Mouse (Mus musculus): Measurements from ENCODE around the gene Wdr73.
"Not testable (repeated sequence)": the region's sequence is repeated elsewhere in the genome, so short reads cannot be mapped to it uniquely, and the experiment has no call there.

Wdr73 gene

GRCm38 (mm10) chr7:80900944-80901501 is at the start of gene Wdr73:
Gene Wdr73 (minus strand): TSS chr7:80901269.
- ChIA-PET CTCF (interaction anchor here in 3 of 4 experiments (0.7 to 1.5 kb wide), 5 partner anchors 12 to 44 kb away, joined by 3 read pairs; no protein-coding TSS in a partner anchor), POLR2A (interaction anchor here (0.5 to 9.7 kb wide), 54 partner anchors 8 to 444 kb away, joined by 3 to 125 read pairs (median 4); partner anchors contain the start of genes Sec11a (in 2 of the 4), Alpk3 (in 1 of the 4), Rps17 (in 1 of the 4) and Zfp592 (in 1 of the 4))

- ChIA-PET POLR2A (interaction anchor here (0.5 to 4.7 kb wide), 103 partner anchors 8 to 1697 kb away, joined by 3 to 60 read pairs (median 5); partner anchors contain the start of genes Zscan2 (in 3 of the 4), Alpk3 (in 2 of the 4), Wdr73 (in 2 of the 4) and Nmb (in 1 of the 4)), CTCF (interaction anchor here (0.5 to 2.7 kb wide), 14 partner anchors 25 to 1504 kb away, joined by 3 to 15 read pairs (median 3); no protein-coding TSS in a partner anchor)
Measured at GRCm38 (mm10) chr7:80947445-80948350, 46.6 kb upstream of the Wdr73 start, which contains the start of gene Sec11a. Gene Sec11a (minus strand): TSS chr7:80947780.

GRCm38 (mm10) chr7:80939808-80940207 is 38.7 kb upstream of the Wdr73 start:
- POLR2A ChIA-PET: interaction anchor here in 2 of 4 experiments (0.7 to 5.7 kb wide), 6 partner anchors 8 to 201 kb away, joined by 3 to 60 read pairs (median 3); partner anchors contain the start of genes Alpk3 (in 1 of the 2) and Sec11a (in 1 of the 2)
- CTCF ChIA-PET: interaction anchor here in 1 of 4 experiments (1.5 kb wide), 1 partner anchor 121 kb away, joined by 3 read pairs; no protein-coding TSS in a partner anchor

GRCm38 (mm10) chr7:80937304-80937666 is 36.2 kb upstream of the Wdr73 start:
- POLR2A ChIA-PET: interaction anchor here (0.6 to 5.7 kb wide), 7 partner anchors 10 to 76 kb away, joined by 3 to 60 read pairs (median 3); partner anchors contain the start of genes Sec11a (in 2 of the 4) and Zscan2 (in 1 of the 4)
- CTCF ChIA-PET: not testable (repeated sequence)

- CTCF ChIA-PET: not testable (repeated sequence)
- POLR2A ChIA-PET: interaction anchor here in 3 of 4 experiments (0.6 to 5.7 kb wide), 9 partner anchors 8 to 76 kb away, joined by 3 to 60 read pairs (median 3); partner anchors contain the start of genes Sec11a (in 2 of the 3) and Zscan2 (in 1 of the 3)
Measured at GRCm38 (mm10) chr7:80936617-80937303, 35.7 kb upstream of the Wdr73 start.

DNA sequence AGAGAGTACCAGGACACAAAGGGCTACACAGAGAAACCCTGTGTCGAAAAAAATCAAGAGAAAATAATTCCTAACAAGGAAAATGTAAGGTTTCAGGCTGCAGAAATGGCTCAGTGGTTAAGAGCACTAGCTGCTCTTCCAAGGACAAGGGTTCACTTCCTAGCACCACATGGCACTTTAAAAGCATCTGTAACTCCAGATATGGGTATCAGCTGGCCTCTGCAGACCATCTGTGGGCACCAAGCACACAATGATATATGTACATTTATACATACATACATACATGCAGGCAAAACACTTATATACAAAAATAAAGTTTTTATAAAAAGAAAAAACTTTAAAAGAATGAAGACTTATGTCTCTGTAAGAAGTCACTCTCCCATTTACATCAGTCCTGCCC is 34.8 kb upstream of the Wdr73 start:
- CTCF ChIA-PET: no interaction called here
- POLR2A ChIA-PET: interaction anchor here in 2 of 4 experiments (0.7 to 5.7 kb wide), 11 partner anchors 8 to 166 kb away, joined by 3 to 60 read pairs (median 3); partner anchors contain the start of genes Sec11a (in 2 of the 2) and Alpk3 (in 1 of the 2)

- ChIA-PET CTCF (interaction anchor here in 1 of 4 experiments (0.7 kb wide), 3 partner anchors 13 to 143 kb away, joined by 3 read pairs; no protein-coding TSS in a partner anchor), POLR2A (interaction anchor here in 3 of 4 experiments (0.7 to 4.5 kb wide), 14 partner anchors 12 to 373 kb away, joined by 3 to 17 read pairs (median 6); partner anchors contain the start of genes Sec11a (in 2 of the 3) and Wdr73 (in 1 of the 3))
Measured at GRCm38 (mm10) chr7:80932777-80933176, 31.7 kb upstream of the Wdr73 start.

DNA sequence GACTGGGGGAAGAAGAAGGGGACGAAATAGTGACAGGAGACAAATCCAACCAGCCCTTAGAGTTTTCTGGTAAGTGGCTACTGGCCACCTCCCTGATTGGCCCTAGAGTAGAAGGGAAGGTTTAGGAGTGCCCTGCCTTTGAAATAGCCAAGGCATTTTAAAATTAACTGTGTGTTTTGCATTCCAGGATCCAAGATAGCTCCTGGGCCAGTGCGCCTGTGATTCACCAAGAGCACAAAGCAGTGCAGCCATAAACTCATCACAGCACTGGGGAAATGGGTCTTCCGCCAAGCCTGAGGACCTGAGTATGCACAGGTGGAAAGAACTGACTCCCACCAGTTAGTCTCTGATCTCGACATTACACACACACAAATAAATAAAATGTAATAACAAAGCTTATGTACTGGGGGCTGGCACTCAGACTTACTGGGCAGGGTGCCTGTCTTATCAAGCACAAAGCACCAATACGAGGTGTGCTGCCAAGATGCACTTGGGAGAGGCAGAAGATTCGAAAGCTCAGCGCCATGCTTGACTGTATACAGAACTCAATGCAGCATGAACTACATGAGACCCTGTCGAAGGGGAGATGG is 30.6 kb upstream of the Wdr73 start:
- POLR2A ChIA-PET: interaction anchor here in 2 of 4 experiments (0.9 to 4.5 kb wide), 14 partner anchors 8 to 529 kb away, joined by 3 to 17 read pairs (median 4); partner anchors contain the start of genes Sec11a (in 2 of the 2), Nmb (in 1 of the 2) and Wdr73 (in 1 of the 2)
- CTCF ChIA-PET: interaction anchor here in 1 of 4 experiments (0.9 kb wide), 1 partner anchor 129 kb away, joined by 3 read pairs; no protein-coding TSS in a partner anchor

GRCm38 (mm10) chr7:80923165-80923564 is 22.1 kb upstream of the Wdr73 start:
- CTCF ChIA-PET: no interaction called here

GRCm38 (mm10) chr7:80919647-80920008 is 18.6 kb upstream of the Wdr73 start:
- ChIA-PET POLR2A (interaction anchor here in 3 of 4 experiments (0.7 to 2.5 kb wide), 7 partner anchors 14 to 140 kb away, joined by 3 to 10 read pairs (median 5); partner anchors contain the start of genes Nmb (in 2 of the 3) and Wdr73 (in 2 of the 3)), CTCF (interaction anchor here in 2 of 4 experiments (0.5 kb wide), 3 partner anchors 13 to 85 kb away, joined by 3 to 4 read pairs (median 3); no protein-coding TSS in a partner anchor)

More at GRCm38 (mm10) chr7:80923165-80923564, 22.1 kb upstream of the Wdr73 start:
- POLR2A ChIA-PET: interaction anchor here in 1 of 4 experiments (1.0 to 4.6 kb wide), 3 partner anchors 9 to 69 kb away, joined by 3 to 19 read pairs (median 8); no protein-coding TSS in a partner anchor

DNA sequence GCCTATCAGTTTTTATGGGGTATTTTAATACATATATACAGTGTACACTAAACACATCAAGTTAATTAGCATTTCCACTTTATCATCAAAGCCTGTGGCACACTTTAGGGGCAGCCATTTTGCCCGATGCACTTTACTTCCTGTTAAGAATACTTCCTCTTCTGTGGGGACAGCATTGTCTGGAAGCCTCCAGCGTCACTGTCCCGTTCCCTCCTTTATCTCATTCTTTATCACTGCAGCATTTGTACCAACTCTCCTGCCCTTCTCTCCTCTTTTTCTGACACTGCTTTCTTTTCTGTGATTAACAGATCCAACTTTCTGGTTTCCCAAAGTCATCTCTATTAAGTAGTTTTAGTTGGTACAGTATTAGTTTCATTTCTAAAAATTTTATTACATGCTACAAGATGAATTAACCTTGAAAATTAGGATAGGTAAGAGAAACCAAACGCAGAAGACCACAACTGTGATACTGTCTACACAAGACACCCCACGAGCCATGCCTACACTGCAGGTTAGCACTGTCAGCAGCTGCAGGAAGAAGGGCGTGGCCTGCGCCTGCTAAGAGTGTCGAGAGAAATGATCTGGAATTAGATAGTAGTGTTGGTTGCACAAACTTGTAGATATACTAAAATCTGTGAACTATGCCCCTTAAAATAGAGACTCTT is 18.0 kb upstream of the Wdr73 start:
- ChIA-PET POLR2A (interaction anchor here in 3 of 4 experiments (0.9 to 2.5 kb wide), 10 partner anchors 13 to 140 kb away, joined by 3 to 10 read pairs (median 3); partner anchors contain the start of genes Nmb (in 2 of the 3) and Wdr73 (in 2 of the 3)), CTCF (interaction anchor here in 1 of 4 experiments (0.5 kb wide), 1 partner anchor 86 kb away, joined by 3 read pairs; no protein-coding TSS in a partner anchor)

GRCm38 (mm10) chr7:80917916-80918465 is 16.9 kb upstream of the Wdr73 start:
- POLR2A ChIA-PET: interaction anchor here in 2 of 4 experiments (0.9 to 2.4 kb wide), 9 partner anchors 14 to 57 kb away, joined by 3 to 10 read pairs (median 3); partner anchors contain the start of genes Wdr73 (in 2 of the 2), Sec11a (in 1 of the 2) and Zscan2 (in 1 of the 2)
- CTCF ChIA-PET: no interaction called here

DNA sequence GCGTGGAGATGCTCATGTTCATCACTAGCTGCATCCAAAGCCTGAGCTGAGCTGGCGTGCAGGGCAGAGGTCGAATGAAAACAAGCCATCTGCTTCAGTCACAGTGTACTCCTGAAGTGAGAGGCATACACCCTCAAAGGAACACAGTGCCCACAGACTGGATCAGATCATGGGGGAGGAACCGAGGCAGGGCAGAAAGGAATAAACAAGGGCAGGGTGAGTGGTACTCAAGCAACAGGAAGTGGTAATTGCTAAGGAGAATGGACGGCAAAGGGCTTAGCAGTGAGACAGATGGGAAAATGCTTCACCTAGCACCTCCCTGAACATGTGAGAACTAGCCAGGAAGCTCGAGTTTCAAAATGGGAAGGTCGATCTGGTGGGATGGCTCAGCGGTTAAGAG is 11.4 kb upstream of the Wdr73 start:
- POLR2A ChIA-PET: interaction anchor here in 2 of 4 experiments (0.6 to 5.2 kb wide), 17 partner anchors 8 to 181 kb away, joined by 3 to 34 read pairs (median 3); partner anchors contain the start of genes Wdr73 (in 2 of the 2), Sec11a (in 1 of the 2) and Zscan2 (in 1 of the 2)
- CTCF ChIA-PET: no interaction called here

- ChIA-PET CTCF (interaction anchor here in 2 of 4 experiments (0.6 to 1.4 kb wide), 2 partner anchors 23 to 710 kb away, joined by 3 to 5 read pairs; no protein-coding TSS in a partner anchor), POLR2A (interaction anchor here (0.5 to 5.2 kb wide), 19 partner anchors 9 to 231 kb away, joined by 3 to 34 read pairs (median 4); partner anchors contain the start of genes Wdr73 (in 4 of the 4) and Sec11a (in 1 of the 4))
Measured at GRCm38 (mm10) chr7:80911053-80911452, 10.0 kb upstream of the Wdr73 start.

DNA sequence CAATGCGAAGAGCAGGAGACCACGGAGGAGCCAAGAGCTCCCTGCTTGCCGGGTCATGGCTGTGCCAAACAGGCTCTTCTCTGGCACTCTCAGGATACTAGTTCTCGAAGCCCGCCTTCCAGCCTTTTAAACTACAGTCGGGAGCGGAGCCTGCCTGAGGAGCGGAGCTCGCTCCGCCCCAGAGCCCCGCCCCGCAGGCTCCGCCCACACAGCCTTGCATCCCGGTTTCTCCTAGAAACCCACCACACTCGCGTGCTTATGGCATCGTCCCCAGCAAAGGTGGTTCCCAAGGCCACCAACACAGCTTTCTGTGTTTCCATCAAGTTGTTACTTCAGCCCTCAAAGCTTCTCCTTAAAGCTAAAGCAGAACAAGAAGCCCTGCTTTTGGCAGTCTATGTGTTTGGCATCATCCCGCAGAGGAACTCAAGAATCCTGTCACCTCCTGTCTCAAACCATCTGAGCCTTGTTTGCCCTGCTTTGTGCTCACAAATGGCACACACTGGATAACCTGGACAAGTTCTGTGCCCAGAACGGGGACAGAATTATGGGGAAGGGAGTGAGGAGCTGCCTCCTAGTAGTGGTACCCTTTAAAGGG is 3.9 kb upstream of the Wdr73 start, which contains the start of gene Nmb:
TSS of gene Nmb (minus strand) at position 156 of the 595 bp plus-strand sequence.
- ChIA-PET CTCF (interaction anchor here (0.7 to 1.1 kb wide), 9 partner anchors 8 to 108 kb away, joined by 3 read pairs; no protein-coding TSS in a partner anchor), POLR2A (interaction anchor here (0.6 to 9.7 kb wide), 44 partner anchors 8 to 439 kb away, joined by 3 to 125 read pairs (median 4); partner anchors contain the start of genes Alpk3 (in 2 of the 4), Zscan2 (in 2 of the 4) and Sec11a (in 1 of the 4))
